Mouse (Mus musculus): Measurements from ENCODE around the gene Tmem231.

GRCm38 (mm10) chr8:111911572-111911971 is 22.1 kb downstream of the Tmem231 start:
- TF ChIP-seq CTCF (conservative IDR thresholded peaks at IDR 0.05; ENCODE audit: low read length) (no peak), NANOG (IDR thresholded peaks at IDR 0.05; ENCODE audit: borderline replicate concordance, low read length) (no peak), POU5F1 (IDR thresholded peaks at IDR 0.05; ENCODE audit: borderline replicate concordance, low read length) (no peak)

Measured in E14TG2a.4 (cell line).